Mouse (Mus musculus): ENCODE measurements around the gene Negr1. TPM values are rescaled to one million over a fixed set of nuclear protein-coding genes. Genes with fewer than 3 reads are reported as not detected.

Negr1 gene
- polyA plus RNA-seq, 1 experiment = 1.7 TPM

DNA sequence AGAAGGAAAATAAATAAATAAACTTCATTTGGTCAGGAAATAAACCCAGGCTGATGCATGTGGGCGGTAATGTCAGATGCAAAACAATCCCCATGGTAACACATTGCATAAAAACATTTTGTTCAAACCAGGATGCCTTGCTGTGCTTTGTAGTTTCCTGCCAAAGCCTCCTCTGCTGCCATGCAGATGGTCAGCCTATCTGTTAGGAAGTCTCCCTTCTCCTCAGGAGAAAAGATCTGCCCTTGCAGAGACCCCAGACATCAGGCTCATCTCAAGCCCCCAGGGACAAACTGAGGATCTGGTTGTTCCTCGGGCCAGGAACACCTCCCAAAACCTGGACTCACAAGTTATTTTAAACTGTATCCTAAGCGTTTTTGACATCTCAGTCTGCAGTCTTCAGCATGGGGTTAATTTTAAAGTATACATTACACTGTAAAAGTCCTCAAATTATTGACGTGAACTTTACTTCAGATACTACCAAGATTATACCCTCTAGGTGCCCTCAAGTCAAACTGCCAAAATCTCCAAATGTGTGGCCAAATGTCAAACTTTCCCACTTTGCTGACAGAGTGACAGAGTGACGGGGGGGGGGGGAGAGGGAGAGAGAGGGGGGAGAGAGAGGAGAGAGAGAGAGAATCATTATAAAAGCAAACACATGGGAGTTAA is 366.9 kb downstream of the Negr1 start:
- H3K4me3 ChIP-seq (ENCODE audit: insufficient read depth, low read depth, low read length) = no peak overlapping the region
- no peaks in the 10 kb centered on the region for H3K36me3 ChIP-seq (ENCODE audit: control insufficient read depth, insufficient read depth, low read length)
- no peaks in the 10 kb centered on the region for H3K4me1 ChIP-seq (ENCODE audit: control insufficient read depth, insufficient read depth, low read length)
- no peak for DNase-seq
- H3K27me3 ChIP-seq (replicated peaks; ENCODE audit: control insufficient read depth, insufficient read depth, low read length) = no peaks in the 10 kb centered on the region; the same call in 1 of the 2 replicates
- 53% methylated on average over 5 of the region's 5 CpGs for WGBS
- no peak overlapping the region for H3K27ac ChIP-seq (ENCODE audit: insufficient read depth, low read depth, low read length)
- TF ChIP-seq POLR2A (IDR thresholded peaks at IDR 0.05; ENCODE audit: low read depth, low read length) (no peak), CTCF (conservative IDR thresholded peaks at IDR 0.05; ENCODE audit: insufficient read depth, insufficient read length, low read depth, low read length) (no peak)

GRCm38 (mm10) chr3:156929062-156929397 is 367.4 kb downstream of the Negr1 start:
- H3K27ac ChIP-seq (ENCODE audit: insufficient read depth, low read depth, low read length) = no peak overlapping the region
- no peaks in the 10 kb centered on the region; the same call in 1 of the 2 replicates for H3K27me3 ChIP-seq (replicated peaks; ENCODE audit: control insufficient read depth, insufficient read depth, low read length)
- H3K36me3 ChIP-seq (ENCODE audit: control insufficient read depth, insufficient read depth, low read length) = no peaks in the 10 kb centered on the region
- DNase-seq = no peak
- no peak for TF ChIP-seq CTCF (conservative IDR thresholded peaks at IDR 0.05; ENCODE audit: insufficient read depth, insufficient read length, low read depth, low read length)
- no peak for TF ChIP-seq POLR2A (IDR thresholded peaks at IDR 0.05; ENCODE audit: low read depth, low read length)
- H3K4me3 ChIP-seq (ENCODE audit: insufficient read depth, low read depth, low read length) = no peak overlapping the region
- WGBS = 77% methylated on average over 3 of the region's 3 CpGs
- H3K4me1 ChIP-seq (ENCODE audit: control insufficient read depth, insufficient read depth, low read length) = no peaks in the 10 kb centered on the region

DNA sequence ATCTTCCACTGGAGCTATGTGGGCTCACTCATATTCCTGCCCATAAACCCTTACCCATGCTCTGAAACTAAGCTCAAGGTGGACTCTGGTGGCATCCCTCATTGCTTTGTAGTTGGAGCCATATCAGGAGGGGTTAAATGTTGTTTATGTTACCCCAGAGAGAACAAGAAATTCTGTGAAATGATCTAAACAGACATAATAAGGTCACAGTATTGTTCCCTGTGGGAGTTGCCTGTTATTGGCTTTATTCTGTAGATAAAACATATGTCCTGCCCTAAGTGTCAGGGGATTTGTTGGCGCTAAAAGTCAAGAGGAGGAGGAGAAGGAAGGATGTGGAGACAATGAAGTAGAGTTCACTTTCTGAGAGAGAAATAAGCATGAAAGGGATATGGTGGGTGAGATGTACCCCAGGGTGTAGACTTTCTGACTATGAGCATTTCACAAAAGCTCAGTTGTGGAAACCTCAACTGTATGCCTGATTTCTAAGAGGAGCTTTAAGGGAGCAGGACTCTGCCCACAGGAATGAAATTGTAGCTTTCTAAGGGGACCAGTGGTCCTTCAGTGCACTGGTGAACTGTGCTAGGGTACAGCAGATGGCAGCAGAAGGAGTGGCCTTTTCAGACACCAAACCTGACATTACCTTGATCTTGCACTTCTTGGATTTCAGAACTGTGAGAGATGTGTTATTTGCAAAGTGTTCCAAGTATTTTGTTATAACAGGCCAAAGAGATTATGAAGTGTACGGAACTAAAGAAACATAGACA is 368.3 kb downstream of the Negr1 start:
- TF ChIP-seq CTCF (conservative IDR thresholded peaks at IDR 0.05; ENCODE audit: insufficient read depth, insufficient read length, low read depth, low read length) (no peak), POLR2A (IDR thresholded peaks at IDR 0.05; ENCODE audit: low read depth, low read length) (no peak)
- no peak overlapping the region for H3K4me3 ChIP-seq (ENCODE audit: insufficient read depth, low read depth, low read length)
- no peak overlapping the region for H3K27ac ChIP-seq (ENCODE audit: insufficient read depth, low read depth, low read length)
- DNase-seq = no peak
- no peaks in the 10 kb centered on the region; the same call in 1 of the 2 replicates for H3K27me3 ChIP-seq (replicated peaks; ENCODE audit: control insufficient read depth, insufficient read depth, low read length)
- H3K4me1 ChIP-seq (ENCODE audit: control insufficient read depth, insufficient read depth, low read length) = no peaks in the 10 kb centered on the region
- WGBS = 86% methylated on average over 2 of the region's 2 CpGs
- no peaks in the 10 kb centered on the region for H3K36me3 ChIP-seq (ENCODE audit: control insufficient read depth, insufficient read depth, low read length)

GRCm38 (mm10) chr3:156931011-156931410 is 369.4 kb downstream of the Negr1 start:
- Histone ChIP-seq H3K27ac (ENCODE audit: insufficient read depth, low read depth, low read length) (no peak overlapping the region), H3K36me3 (ENCODE audit: control insufficient read depth, insufficient read depth, low read length) (no peaks in the 10 kb centered on the region), H3K4me3 (ENCODE audit: insufficient read depth, low read depth, low read length) (no peak overlapping the region), H3K4me1 (ENCODE audit: control insufficient read depth, insufficient read depth, low read length) (no peaks in the 10 kb centered on the region), H3K27me3 (replicated peaks; ENCODE audit: control insufficient read depth, insufficient read depth, low read length) (no peaks in the 10 kb centered on the region; the same call in 1 of the 2 replicates)
- WGBS = 92% methylated on average over 2 of the region's 2 CpGs
- no peak for TF ChIP-seq POLR2A (IDR thresholded peaks at IDR 0.05; ENCODE audit: low read depth, low read length)
- no peak for DNase-seq

GRCm38 (mm10) chr3:156931540-156931939 is 369.9 kb downstream of the Negr1 start:
- no peak overlapping the region for H3K27ac ChIP-seq (ENCODE audit: insufficient read depth, low read depth, low read length)
- TF ChIP-seq CTCF (conservative IDR thresholded peaks at IDR 0.05; ENCODE audit: insufficient read depth, insufficient read length, low read depth, low read length) = no peak
- no peak for TF ChIP-seq POLR2A (IDR thresholded peaks at IDR 0.05; ENCODE audit: low read depth, low read length)
- no peaks in the 10 kb centered on the region; the same call in 1 of the 2 replicates for H3K27me3 ChIP-seq (replicated peaks; ENCODE audit: control insufficient read depth, insufficient read depth, low read length)
- H3K4me1 ChIP-seq (ENCODE audit: control insufficient read depth, insufficient read depth, low read length) = no peaks in the 10 kb centered on the region
- DNase-seq = no peak
- WGBS = 94% methylated on average over 1 of the region's 1 CpGs
- no peaks in the 10 kb centered on the region for H3K36me3 ChIP-seq (ENCODE audit: control insufficient read depth, insufficient read depth, low read length)
- H3K4me3 ChIP-seq (ENCODE audit: insufficient read depth, low read depth, low read length) = no peak overlapping the region

GRCm38 (mm10) chr3:156934778-156935290 is 373.2 kb downstream of the Negr1 start:
- WGBS = 56% methylated on average over 5 of the region's 5 CpGs
- no peaks in the 10 kb centered on the region for H3K36me3 ChIP-seq (ENCODE audit: control insufficient read depth, insufficient read depth, low read length)

DNA sequence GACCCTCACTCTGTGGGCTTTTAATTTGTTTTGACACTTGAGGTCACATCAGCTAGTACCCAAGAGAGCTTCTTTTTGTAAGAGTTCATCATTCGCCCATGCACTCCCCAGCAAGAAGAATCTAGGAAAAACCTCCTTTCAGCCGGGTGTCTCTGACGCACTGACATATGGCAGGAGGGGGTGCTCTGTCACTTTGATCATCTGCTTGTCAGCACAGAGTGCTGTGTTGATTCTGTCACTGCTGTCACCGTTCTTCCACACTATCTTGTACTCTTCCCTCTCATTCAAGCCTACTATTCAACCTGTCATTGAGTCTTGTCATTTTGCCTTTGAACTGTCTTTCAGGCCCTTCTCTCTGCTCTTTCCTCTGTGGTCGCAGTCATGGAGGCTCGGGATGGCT is 385.8 kb downstream of the Negr1 start:
- Histone ChIP-seq H3K36me3 (ENCODE audit: control insufficient read depth, insufficient read depth, low read length) (no peaks in the 10 kb centered on the region), H3K4me3 (ENCODE audit: insufficient read depth, low read depth, low read length) (no peak overlapping the region), H3K4me1 (ENCODE audit: control insufficient read depth, insufficient read depth, low read length) (no peaks in the 10 kb centered on the region), H3K27ac (ENCODE audit: insufficient read depth, low read depth, low read length) (no peak overlapping the region), H3K27me3 (replicated peaks; ENCODE audit: control insufficient read depth, insufficient read depth, low read length) (no peaks in the 10 kb centered on the region; the same call in 1 of the 2 replicates)
- TF ChIP-seq POLR2A (IDR thresholded peaks at IDR 0.05; ENCODE audit: low read depth, low read length) (no peak), CTCF (conservative IDR thresholded peaks at IDR 0.05; ENCODE audit: insufficient read depth, insufficient read length, low read depth, low read length) (no peak)
- DNase-seq = no peak
- WGBS = 75% methylated on average over 6 of the region's 6 CpGs

More at GRCm38 (mm10) chr3:156934778-156935290, 373.2 kb downstream of the Negr1 start:
- peak; percentile 14 for DNase-seq
- H3K27me3 ChIP-seq (replicated peaks; ENCODE audit: control insufficient read depth, insufficient read depth, low read length) = no peaks in the 10 kb centered on the region; the same call in 1 of the 2 replicates
- TF ChIP-seq POLR2A (IDR thresholded peaks at IDR 0.05; ENCODE audit: low read depth, low read length) (no peak), CTCF (conservative IDR thresholded peaks at IDR 0.05; ENCODE audit: insufficient read depth, insufficient read length, low read depth, low read length) (no peak)
- H3K4me3 ChIP-seq (ENCODE audit: insufficient read depth, low read depth, low read length) = no peak overlapping the region
- H3K27ac ChIP-seq (ENCODE audit: insufficient read depth, low read depth, low read length) = no peak overlapping the region
- H3K4me1 ChIP-seq (ENCODE audit: control insufficient read depth, insufficient read depth, low read length) = no peaks in the 10 kb centered on the region

Measured in kidney, adult 2 months (tissue).